Mouse (Mus musculus) limb, embryonic 12.5 days (tissue): ENCODE measurements at regions not wholly inside any gene's neighbourhood (a gene's known extent, or its start where the extent isn't known, plus 50 kb on each side); places are given as distances from the start of the nearest gene placed in this dataset.
A peak's percentile ranks its signal among the peaks of the same experiment; 100 is the strongest.

Source experiments
- ATAC-seq: fragments of 200-750 bp; cut with Nextera tagmentation; 2 replicates; pipeline ENCODE4 v1.8.0; 2017; ENCODE audit warnings: low read depth, moderate TSS enrichment; ENCODE audit not compliant: insufficient number of reproducible peaks, insufficient read depth, low FRiP score, low TSS enrichment
- H3K27ac ChIP-seq: fragments of 300-500 bp; sonication (generic); 2 replicates; pipeline ENCODE4 v1.5.1; 2016; ENCODE audit warnings: mild to moderate bottlenecking, moderate library complexity
- H3K27me3 ChIP-seq: fragments of 300-500 bp; sonication (generic); 2 replicates; pipeline ENCODE4 v1.6.1; 2016; ENCODE audit warnings: mild to moderate bottlenecking, moderate library complexity
- H3K36me3 ChIP-seq: fragments of 300-500 bp; sonication (generic); 2 replicates; pipeline ENCODE4 v1.6.1; 2016; ENCODE audit warnings: mild to moderate bottlenecking, moderate library complexity
- H3K4me1 ChIP-seq: fragments of 300-500 bp; sonication (generic); replicated peaks from 2 replicates; pipeline ENCODE4 v1.6.1; 2016
- H3K4me2 ChIP-seq: fragments of 300-500 bp; sonication (generic); 2 replicates; pipeline ENCODE4 v1.6.1; 2016; ENCODE audit warnings: mild to moderate bottlenecking, moderate library complexity
- H3K4me3 ChIP-seq: fragments of 300-500 bp; sonication (generic); replicated peaks from 2 replicates; pipeline ENCODE4 v1.5.1; 2016; ENCODE audit warnings: mild to moderate bottlenecking
- H3K9ac ChIP-seq: fragments of 300-500 bp; sonication (generic); replicated peaks from 2 replicates; pipeline ENCODE4 v1.6.1; 2016; ENCODE audit warnings: mild to moderate bottlenecking, moderate library complexity
- H3K9me3 ChIP-seq: fragments of 300-500 bp; sonication (generic); 2 replicates; pipeline ENCODE4 v1.6.1; 2016; ENCODE audit warnings: mild to moderate bottlenecking, moderate library complexity
- WGBS: fragments of 180-500 bp; shearing (Covaris S2); methylation state at CpG from one replicate; pipeline ENCODE4 v1.1.7; 2016; 5-methylcytosine and 5-hydroxymethylcytosine counted together

- Histone ChIP-seq H3K9me3 (no peaks in the 10 kb centered on the region), H3K4me3 (no peak overlapping the region), H3K4me1 (peaks cover 54% of the 10 kb centered on the region), H3K27me3 (peaks cover 43% of the 10 kb centered on the region), H3K27ac (no peak overlapping the region), H3K4me2 (no peak overlapping the region), H3K36me3 (no peaks in the 10 kb centered on the region), H3K9ac (no peak overlapping the region)
- ATAC-seq: no peak
- 74% methylated on average over 3 of the region's 3 CpGs for WGBS
Observed at GRCm38 (mm10) chr6:51189173-51189572, 243.3 kb upstream of the Nfe2l3 start.

- no peaks in the 10 kb centered on the region for H3K36me3 ChIP-seq
- H3K4me2 ChIP-seq: peak overlapping the region; percentile 42
- no peak overlapping the region for H3K4me3 ChIP-seq
- H3K27me3 ChIP-seq: peaks cover 28% of the 10 kb centered on the region; the same call in 1 of the 2 replicates
- no peak overlapping the region for H3K27ac ChIP-seq
- H3K4me1 ChIP-seq: peaks cover 59% of the 10 kb centered on the region
- no peak for ATAC-seq
- H3K9ac ChIP-seq: no peak overlapping the region
- H3K9me3 ChIP-seq: no peaks in the 10 kb centered on the region
- WGBS: 26% methylated on average over 8 of the region's 8 CpGs
Observed at GRCm38 (mm10) chr6:51192826-51193225, 239.6 kb upstream of the Nfe2l3 start.

DNA sequence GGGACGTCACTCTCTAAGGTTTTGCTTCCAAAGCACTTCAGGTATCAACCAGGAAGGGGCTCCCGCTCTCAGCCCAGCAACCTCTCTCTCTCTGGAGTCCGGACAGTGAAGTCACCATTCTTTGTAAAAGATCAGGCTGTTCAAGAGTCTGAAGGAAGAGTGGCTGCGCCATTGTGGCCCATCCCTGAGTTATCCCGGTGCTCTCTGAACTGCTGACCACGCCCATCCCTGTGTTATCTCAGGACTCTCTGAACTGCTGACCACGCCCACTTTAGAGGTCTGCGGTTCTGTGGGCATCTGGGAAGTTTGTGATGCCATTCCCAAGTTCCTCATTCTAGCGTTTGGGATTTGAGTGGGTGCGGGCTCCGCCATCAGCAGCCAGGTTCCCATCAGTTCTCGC, 239.1 kb upstream of the Nfe2l3 start:
- Histone ChIP-seq H3K9me3 (no peaks in the 10 kb centered on the region), H3K4me1 (peaks cover 57% of the 10 kb centered on the region), H3K27ac (no peak overlapping the region), H3K9ac (no peak overlapping the region; the same call in 1 of the 2 replicates), H3K36me3 (no peaks in the 10 kb centered on the region), H3K4me3 (no peak overlapping the region), H3K27me3 (peaks cover 28% of the 10 kb centered on the region; the same call in 1 of the 2 replicates), H3K4me2 (peak overlapping the region; percentile 42)
- 20% methylated on average over 12 of the region's 12 CpGs for WGBS
- no peak for ATAC-seq

DNA sequence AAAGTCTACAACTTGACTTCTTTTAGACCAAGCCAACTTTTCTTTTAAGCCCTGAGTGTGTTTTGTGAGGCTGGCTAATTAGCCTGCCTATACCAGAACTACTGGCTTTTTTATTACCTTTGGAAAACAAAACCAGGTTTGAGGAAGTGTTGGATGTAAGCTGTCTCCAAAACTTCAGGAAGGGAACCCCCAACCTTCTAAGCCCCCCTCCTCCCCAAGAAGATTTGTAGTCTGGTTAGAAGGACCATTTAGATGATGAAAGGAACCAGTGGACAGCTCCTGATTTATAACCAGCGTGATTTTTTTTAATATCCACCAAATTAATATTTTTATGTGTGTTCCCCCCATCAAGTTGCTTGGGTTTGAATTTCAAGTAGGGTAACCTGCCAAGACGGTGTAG, 236.1 kb upstream of the Nfe2l3 start:
- Histone ChIP-seq H3K27me3 (peaks cover 28% of the 10 kb centered on the region; the same call in 1 of the 2 replicates), H3K4me2 (peak overlapping the region; percentile 49), H3K4me1 (peaks cover 47% of the 10 kb centered on the region), H3K36me3 (no peaks in the 10 kb centered on the region), H3K9me3 (no peaks in the 10 kb centered on the region), H3K9ac (no peak overlapping the region), H3K27ac (peak overlapping the region; percentile 87), H3K4me3 (0 out of 2 replicates have a peak overlapping the region, but pooled peaks have one; percentile 3)
- peak; percentile 42; the same call in 1 of the 2 replicates for ATAC-seq
- 4% methylated on average over 2 of the region's 2 CpGs for WGBS

DNA sequence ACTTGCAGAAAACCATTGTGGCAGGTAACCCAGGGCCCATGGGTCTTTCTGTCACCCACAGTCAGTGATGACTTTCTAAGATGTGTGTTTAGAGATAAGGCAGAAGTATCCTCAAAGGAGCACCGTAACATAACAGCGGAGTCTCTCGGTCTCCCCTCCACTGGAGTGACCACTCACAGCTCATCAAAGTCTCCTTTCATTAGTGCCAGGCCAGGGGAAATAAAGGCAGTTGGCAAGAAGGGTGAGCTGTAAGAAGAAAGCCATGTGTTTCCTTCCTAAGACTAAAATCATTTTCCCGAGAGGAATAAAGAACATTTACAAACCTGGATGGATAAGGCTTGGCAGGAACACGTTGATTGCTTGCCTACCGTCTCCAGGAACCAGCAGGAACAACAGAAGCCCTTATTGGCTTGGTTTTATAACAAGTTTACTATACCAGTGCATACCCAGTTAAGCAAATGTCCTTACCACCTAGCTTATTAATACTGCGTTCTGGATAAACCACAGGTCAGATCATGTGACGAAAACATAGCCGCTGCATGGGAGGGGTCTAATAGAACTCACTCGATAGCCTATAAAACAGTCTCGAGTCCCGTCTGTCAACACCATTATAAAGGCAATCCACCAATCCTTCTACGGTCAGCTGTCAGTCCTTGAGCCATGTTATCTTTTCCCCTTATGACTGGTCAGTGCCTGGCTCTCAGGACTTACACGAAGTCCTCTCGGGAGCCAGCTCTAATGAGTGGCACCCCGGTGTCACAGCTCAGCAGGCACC, 235.3 kb upstream of the Nfe2l3 start:
- Histone ChIP-seq H3K4me1 (peaks cover 44% of the 10 kb centered on the region), H3K9me3 (no peaks in the 10 kb centered on the region), H3K27ac (peak overlapping the region; percentile 87), H3K36me3 (no peaks in the 10 kb centered on the region), H3K4me2 (peak overlapping the region; percentile 49), H3K9ac (no peak overlapping the region), H3K27me3 (peaks cover 21% of the 10 kb centered on the region; the same call in 1 of the 2 replicates), H3K4me3 (no peak overlapping the region; the same call in 1 of the 2 replicates)
- ATAC-seq: peak; percentile 78
- WGBS: 12% methylated on average over 16 of the region's 16 CpGs

DNA sequence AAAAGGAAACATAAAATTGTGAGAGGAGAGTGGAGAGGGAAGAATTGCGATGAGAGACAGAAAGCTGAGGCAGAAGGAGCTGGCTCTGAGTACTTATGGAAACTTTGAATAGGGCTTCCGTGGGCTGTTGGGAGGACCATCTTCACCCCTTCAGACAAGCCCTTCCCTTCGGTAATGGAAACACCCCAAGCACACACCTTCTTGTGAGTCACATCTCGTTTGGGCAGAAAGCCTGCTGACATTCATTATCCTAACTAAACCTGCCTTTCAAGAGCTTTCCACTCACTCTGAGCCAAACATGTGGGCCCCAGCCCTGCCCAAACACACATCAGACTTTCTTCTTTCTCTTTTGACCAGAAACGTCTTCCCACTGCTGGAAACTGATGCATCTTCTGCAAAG, 232.3 kb upstream of the Nfe2l3 start:
- Histone ChIP-seq H3K4me2 (no peak overlapping the region), H3K9ac (no peak overlapping the region), H3K4me1 (peaks cover 28% of the 10 kb centered on the region), H3K36me3 (no peaks in the 10 kb centered on the region), H3K9me3 (no peaks in the 10 kb centered on the region), H3K27ac (no peak overlapping the region), H3K4me3 (no peak overlapping the region), H3K27me3 (0 out of 2 replicates have a peak, but pooled peaks cover 5% of the 10 kb centered on the region)
- 32% methylated on average over 5 of the region's 5 CpGs for WGBS
- ATAC-seq: no peak

DNA sequence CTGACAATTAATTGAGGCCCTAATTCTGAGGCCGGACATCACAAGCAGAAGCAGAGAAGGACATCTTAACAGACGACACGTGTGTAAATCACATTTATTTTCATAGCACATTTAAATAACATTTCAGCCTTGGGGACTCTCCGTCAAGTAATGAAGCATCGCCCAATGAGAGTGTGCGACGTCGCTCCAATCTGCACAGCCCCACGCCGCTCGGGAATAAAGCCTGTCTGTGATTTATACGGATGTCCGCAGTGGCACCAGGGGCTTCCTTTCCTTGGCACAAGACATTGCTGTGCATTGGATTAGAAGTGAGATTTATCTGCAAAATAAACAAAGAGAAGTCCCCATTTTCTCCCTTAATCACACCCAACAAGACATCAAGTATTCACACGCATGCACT, 231.6 kb upstream of the Nfe2l3 start:
- ATAC-seq: no peak
- Histone ChIP-seq H3K9me3 (no peaks in the 10 kb centered on the region), H3K4me2 (no peak overlapping the region), H3K36me3 (no peaks in the 10 kb centered on the region), H3K9ac (no peak overlapping the region), H3K4me3 (no peak overlapping the region), H3K27me3 (0 out of 2 replicates have a peak, but pooled peaks cover 11% of the 10 kb centered on the region), H3K4me1 (peaks cover 23% of the 10 kb centered on the region), H3K27ac (no peak overlapping the region)
- 75% methylated on average over 14 of the region's 14 CpGs for WGBS

DNA sequence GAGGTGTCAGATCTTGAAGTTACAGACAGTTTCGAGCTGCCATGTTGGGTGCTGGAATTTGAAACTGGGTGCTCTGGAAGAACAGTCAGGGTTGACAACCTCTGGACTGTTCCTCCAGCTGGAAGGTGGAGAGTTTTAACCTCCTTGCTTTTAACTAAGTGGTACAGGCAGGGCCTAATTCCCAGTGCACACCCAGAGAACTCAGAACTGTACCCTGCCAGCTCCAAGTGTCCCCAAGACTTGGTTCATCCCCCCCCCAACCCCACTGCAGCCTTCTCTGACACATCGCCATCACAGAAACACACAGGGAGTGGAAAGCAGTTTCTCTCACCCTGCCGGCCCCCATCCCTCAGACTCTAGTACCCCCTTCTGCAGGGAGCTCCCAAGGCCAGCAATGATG, 228.2 kb upstream of the Nfe2l3 start:
- H3K27ac ChIP-seq: no peak overlapping the region
- H3K4me3 ChIP-seq: no peak overlapping the region
- no peak for ATAC-seq
- H3K4me2 ChIP-seq: no peak overlapping the region
- H3K36me3 ChIP-seq: no peaks in the 10 kb centered on the region
- peaks cover 29% of the 10 kb centered on the region for H3K27me3 ChIP-seq
- no peaks in the 10 kb centered on the region for H3K9me3 ChIP-seq
- H3K4me1 ChIP-seq: peaks cover 15% of the 10 kb centered on the region
- no peak overlapping the region for H3K9ac ChIP-seq
- WGBS: 77% methylated on average over 3 of the region's 3 CpGs

- peaks cover 15% of the 10 kb centered on the region for H3K4me1 ChIP-seq
- ATAC-seq: no peak
- H3K27me3 ChIP-seq: peaks cover 28% of the 10 kb centered on the region
- no peak overlapping the region for H3K4me2 ChIP-seq
- no peaks in the 10 kb centered on the region for H3K36me3 ChIP-seq
- H3K9ac ChIP-seq: no peak overlapping the region
- H3K27ac ChIP-seq: no peak overlapping the region
- WGBS: 80% methylated on average over 11 of the region's 11 CpGs
- H3K9me3 ChIP-seq: no peaks in the 10 kb centered on the region
- H3K4me3 ChIP-seq: no peak overlapping the region
Observed at GRCm38 (mm10) chr6:51205411-51205810, 227.1 kb upstream of the Nfe2l3 start.

DNA sequence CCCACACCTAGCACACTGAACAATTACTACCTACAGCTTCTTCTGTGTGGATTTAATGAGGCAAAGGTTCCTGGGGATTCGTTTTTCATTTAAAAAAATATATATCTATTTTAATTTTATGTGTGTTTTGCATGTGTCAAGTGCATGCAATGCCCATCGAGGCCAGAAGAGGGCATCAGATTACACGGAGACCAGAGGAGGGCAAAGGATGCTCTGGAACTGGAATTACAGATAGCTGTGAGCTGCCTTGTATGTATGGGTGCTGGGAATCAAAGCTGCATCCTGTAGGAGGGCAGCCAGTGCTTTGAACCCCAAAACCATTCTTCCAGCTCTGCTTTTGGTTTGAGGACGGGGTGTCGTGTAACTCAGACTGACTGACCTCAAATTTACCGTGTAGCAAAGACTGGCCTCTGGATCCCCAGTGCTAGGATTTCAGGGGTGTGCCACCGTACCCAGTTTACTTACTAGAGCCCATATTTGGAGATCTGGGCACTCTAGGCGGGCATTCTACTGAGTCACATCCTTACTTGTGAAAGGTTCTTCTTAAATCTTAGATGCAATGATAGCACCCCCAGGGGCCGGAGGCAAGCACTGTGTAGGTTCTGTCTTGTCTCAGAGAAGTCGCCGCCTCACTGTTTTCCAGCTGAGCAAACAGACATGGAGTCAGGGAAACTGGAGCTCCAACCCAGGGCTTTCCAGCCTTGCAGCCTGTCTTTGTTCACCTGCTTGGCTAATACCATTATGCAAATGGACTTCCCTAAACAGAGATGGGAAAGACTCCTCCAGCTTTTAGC, 225.6 kb upstream of the Nfe2l3 start:
- no peak overlapping the region for H3K4me3 ChIP-seq
- H3K27me3 ChIP-seq: peaks cover 27% of the 10 kb centered on the region
- no peaks in the 10 kb centered on the region for H3K9me3 ChIP-seq
- peak overlapping the region; percentile 47; the same call in 1 of the 2 replicates for H3K4me2 ChIP-seq
- WGBS: 16% methylated on average over 11 of the region's 11 CpGs
- no peak for ATAC-seq
- no peaks in the 10 kb centered on the region for H3K36me3 ChIP-seq
- no peak overlapping the region for H3K27ac ChIP-seq
- H3K9ac ChIP-seq: no peak overlapping the region
- peaks cover 24% of the 10 kb centered on the region for H3K4me1 ChIP-seq

DNA sequence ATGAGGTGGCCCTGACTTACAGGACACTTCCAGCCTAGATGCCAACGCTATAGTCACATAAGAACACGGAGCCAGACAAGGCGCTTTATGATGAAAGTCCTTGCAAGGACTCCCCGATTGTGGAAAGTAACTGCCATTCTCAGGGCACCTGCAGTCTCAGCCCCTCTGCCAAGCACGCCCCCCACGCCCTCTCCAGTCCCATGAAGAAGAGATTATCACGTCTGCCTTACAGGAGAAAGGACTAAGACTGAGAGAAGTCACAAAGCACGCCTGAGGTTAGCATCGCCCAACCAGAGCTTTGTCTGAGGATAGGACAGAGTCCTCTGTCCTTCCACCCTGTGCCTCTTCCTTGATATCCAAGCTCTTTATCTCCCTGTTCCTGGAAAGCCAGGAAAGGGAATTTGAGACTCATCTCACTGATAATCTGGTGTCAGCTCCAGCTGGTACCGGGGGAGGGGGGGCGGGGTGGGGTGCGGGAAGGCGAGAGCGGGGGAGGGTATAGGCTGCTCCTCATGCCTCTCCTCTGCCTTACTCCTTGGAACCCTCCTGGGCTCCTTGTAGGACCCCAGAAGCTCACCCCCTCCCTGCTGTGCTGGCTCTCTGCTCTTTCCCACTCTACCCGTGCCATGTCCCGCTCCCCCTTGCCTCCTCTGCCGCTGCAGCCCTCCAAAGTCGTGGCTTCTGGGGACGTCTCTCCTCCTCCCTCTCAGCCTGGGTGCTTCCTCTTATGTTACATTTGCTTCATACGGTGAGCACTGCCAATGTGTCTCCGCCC, 224.7 kb upstream of the Nfe2l3 start:
- H3K4me3 ChIP-seq: peak overlapping the region; percentile 13
- WGBS: 5% methylated on average over 21 of the region's 21 CpGs
- peak overlapping the region; percentile 28; the same call in 1 of the 2 replicates for H3K9ac ChIP-seq

More for the DNA sequence above, 224.7 kb upstream of the Nfe2l3 start:
- ATAC-seq: no peak
- H3K36me3 ChIP-seq: no peaks in the 10 kb centered on the region
- peaks cover 27% of the 10 kb centered on the region for H3K27me3 ChIP-seq
- no peaks in the 10 kb centered on the region for H3K9me3 ChIP-seq
- H3K4me1 ChIP-seq: peaks cover 26% of the 10 kb centered on the region
- H3K4me2 ChIP-seq: peak overlapping the region; percentile 47
- no peak overlapping the region for H3K27ac ChIP-seq
